Mouse (Mus musculus): ENCODE measurements around the gene Mad1l1. TPM values are rescaled to one million over a fixed set of nuclear protein-coding genes. Genes with fewer than 3 reads are reported as not detected.

Mad1l1 gene
- polyA plus RNA-seq, 2 experiments = 31.8 to 38.2 TPM

DNA sequence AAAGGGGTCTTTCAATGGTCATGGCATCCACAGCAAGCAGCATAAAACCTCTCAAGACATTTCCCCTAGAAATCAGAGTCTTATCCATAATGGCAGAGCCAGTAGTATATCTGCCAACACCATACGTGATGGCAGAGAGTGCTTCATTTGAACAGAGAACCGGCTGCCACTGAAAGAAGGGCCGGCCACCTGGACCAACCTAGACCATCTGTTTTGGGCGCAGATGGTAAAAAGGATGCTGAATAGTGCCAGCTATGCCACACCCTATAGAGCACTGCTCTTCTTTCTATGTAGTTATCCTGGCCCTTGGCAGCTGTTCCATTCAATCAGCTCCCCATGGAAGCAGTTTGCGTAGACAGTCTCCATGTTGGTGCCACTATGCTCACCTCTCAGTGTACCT, 222.6 kb downstream of the Mad1l1 start:
- WGBS = 92% methylated on average over 5 of the region's 5 CpGs
- Histone ChIP-seq H3K9me3 (ENCODE audit: control insufficient read depth, low read length) (no peaks in the 10 kb centered on the region), H3K4me1 (ENCODE audit: control insufficient read depth, insufficient read depth, low read length) (peaks cover 13% of the 10 kb centered on the region), H3K4me2 (replicated peaks; ENCODE audit: low read depth, low read length, severe bottlenecking) (no peak overlapping the region), H3K9ac (ENCODE audit: low read depth, low read length, severe bottlenecking) (no peak overlapping the region), H3K4me3 (replicated peaks; ENCODE audit: low read length) (no peak overlapping the region), H3K27ac (replicated peaks; ENCODE audit: low read depth, low read length) (no peak overlapping the region), H3K36me3 (ENCODE audit: control insufficient read depth, insufficient read depth, low read length) (no peaks in the 10 kb centered on the region), H3K27me3 (ENCODE audit: control insufficient read depth, insufficient read depth, low read length) (no peaks in the 10 kb centered on the region)
- no peak for ATAC-seq (ENCODE audit: low FRiP score, low read depth)
- no peak for DNase-seq (ENCODE audit: low spot score)
- no peak for TF ChIP-seq POLR2A (IDR thresholded peaks at IDR 0.05; ENCODE audit: borderline replicate concordance, extremely low read depth, insufficient read depth, insufficient read length)

DNA sequence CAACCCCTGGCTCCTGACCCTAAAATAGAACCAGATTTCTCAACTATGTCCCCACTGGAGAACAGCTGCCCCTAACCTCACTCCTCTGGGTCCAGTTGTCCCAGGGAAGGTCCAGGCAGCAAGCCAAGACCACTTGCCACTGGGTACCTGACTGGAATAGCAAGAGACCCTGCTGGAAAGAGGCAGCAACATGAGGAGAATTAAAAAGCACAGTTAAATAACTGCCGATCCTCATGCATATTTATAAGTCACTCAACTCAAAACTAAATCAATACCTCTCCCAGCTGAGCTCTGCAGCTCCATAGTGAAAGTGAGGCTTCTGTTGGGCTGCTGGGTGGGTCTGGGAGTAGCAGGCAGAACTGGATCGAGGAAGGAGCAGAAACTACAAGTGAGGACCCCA, 226.1 kb downstream of the Mad1l1 start:
- no peaks in the 10 kb centered on the region for H3K4me1 ChIP-seq (ENCODE audit: control insufficient read depth, insufficient read depth, low read length)
- TF ChIP-seq POLR2A (IDR thresholded peaks at IDR 0.05; ENCODE audit: borderline replicate concordance, extremely low read depth, insufficient read depth, insufficient read length) = no peak
- DNase-seq (ENCODE audit: low spot score) = no peak
- H3K4me3 ChIP-seq (replicated peaks; ENCODE audit: low read length) = no peak overlapping the region
- H3K27ac ChIP-seq (replicated peaks; ENCODE audit: low read depth, low read length) = no peak overlapping the region
- H3K27me3 ChIP-seq (ENCODE audit: control insufficient read depth, insufficient read depth, low read length) = no peaks in the 10 kb centered on the region
- H3K36me3 ChIP-seq (ENCODE audit: control insufficient read depth, insufficient read depth, low read length) = 0 out of 2 replicates have a peak, but pooled peaks cover 6% of the 10 kb centered on the region
- no peaks in the 10 kb centered on the region for H3K9me3 ChIP-seq (ENCODE audit: control insufficient read depth, low read length)
- H3K9ac ChIP-seq (ENCODE audit: low read depth, low read length, severe bottlenecking) = no peak overlapping the region
- WGBS = 85% methylated on average over 2 of the region's 2 CpGs
- no peak overlapping the region for H3K4me2 ChIP-seq (replicated peaks; ENCODE audit: low read depth, low read length, severe bottlenecking)
- ATAC-seq (ENCODE audit: low FRiP score, low read depth) = no peak

DNA sequence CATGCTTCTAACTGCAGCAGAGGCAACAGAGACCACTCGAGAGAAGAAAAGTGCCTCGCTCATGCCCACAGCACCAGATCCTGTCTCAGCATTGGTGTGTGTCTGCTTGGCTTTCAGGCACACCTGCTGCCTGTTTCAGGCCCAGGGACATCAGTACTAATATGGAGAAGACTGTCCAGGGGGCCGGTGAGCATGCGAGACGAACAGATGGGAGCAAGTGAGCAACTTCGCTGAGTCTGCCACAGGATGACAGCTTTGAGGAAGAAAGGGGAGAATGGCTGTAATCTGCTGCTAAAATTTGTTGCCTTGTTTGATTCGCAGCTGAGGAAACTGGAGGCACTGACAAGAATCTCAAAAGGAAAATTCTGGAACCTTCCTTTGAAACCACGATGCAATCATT, 227.9 kb downstream of the Mad1l1 start:
- no peak for ATAC-seq (ENCODE audit: low FRiP score, low read depth)
- Histone ChIP-seq H3K9me3 (ENCODE audit: control insufficient read depth, low read length) (no peaks in the 10 kb centered on the region), H3K36me3 (ENCODE audit: control insufficient read depth, insufficient read depth, low read length) (0 out of 2 replicates have a peak, but pooled peaks cover 9% of the 10 kb centered on the region), H3K27me3 (ENCODE audit: control insufficient read depth, insufficient read depth, low read length) (no peaks in the 10 kb centered on the region), H3K9ac (ENCODE audit: low read depth, low read length, severe bottlenecking) (no peak overlapping the region), H3K4me3 (replicated peaks; ENCODE audit: low read length) (no peak overlapping the region), H3K27ac (replicated peaks; ENCODE audit: low read depth, low read length) (no peak overlapping the region), H3K4me2 (replicated peaks; ENCODE audit: low read depth, low read length, severe bottlenecking) (no peak overlapping the region), H3K4me1 (ENCODE audit: control insufficient read depth, insufficient read depth, low read length) (no peaks in the 10 kb centered on the region)
- whole genome bisulfite sequencing = 89% methylated on average over 8 of the region's 8 CpGs
- TF ChIP-seq POLR2A (IDR thresholded peaks at IDR 0.05; ENCODE audit: borderline replicate concordance, extremely low read depth, insufficient read depth, insufficient read length) = no peak
- DNase-seq (ENCODE audit: low spot score) = no peak

DNA sequence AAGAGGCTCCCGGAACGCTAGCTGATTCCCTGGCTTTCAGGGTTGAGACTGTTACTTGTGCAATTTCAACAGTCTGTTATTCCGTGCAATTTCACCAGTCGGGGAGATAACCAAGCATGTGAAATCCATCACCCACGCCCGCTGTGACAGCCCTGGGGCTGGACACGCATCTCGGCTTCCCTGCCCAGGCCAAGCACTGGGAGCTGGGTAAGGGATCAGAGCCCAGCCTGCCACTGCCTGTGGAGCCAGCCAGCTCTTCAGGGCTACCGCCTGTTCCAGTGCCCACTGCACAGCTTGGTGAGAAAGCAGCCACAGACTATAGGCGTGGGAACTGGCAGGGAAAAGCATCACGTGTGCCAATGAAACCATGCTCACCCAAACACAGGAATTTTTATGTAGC, 229.8 kb downstream of the Mad1l1 start:
- TF ChIP-seq POLR2A (IDR thresholded peaks at IDR 0.05; ENCODE audit: borderline replicate concordance, extremely low read depth, insufficient read depth, insufficient read length) = no peak
- 75% methylated on average over 11 of the region's 11 CpGs for WGBS
- Histone ChIP-seq H3K4me1 (ENCODE audit: control insufficient read depth, insufficient read depth, low read length) (no peaks in the 10 kb centered on the region), H3K4me2 (replicated peaks; ENCODE audit: low read depth, low read length, severe bottlenecking) (no peak overlapping the region), H3K27ac (replicated peaks; ENCODE audit: low read depth, low read length) (no peak overlapping the region), H3K4me3 (replicated peaks; ENCODE audit: low read length) (no peak overlapping the region), H3K36me3 (ENCODE audit: control insufficient read depth, insufficient read depth, low read length) (0 out of 2 replicates have a peak, but pooled peaks cover 10% of the 10 kb centered on the region), H3K27me3 (ENCODE audit: control insufficient read depth, insufficient read depth, low read length) (no peaks in the 10 kb centered on the region), H3K9ac (ENCODE audit: low read depth, low read length, severe bottlenecking) (no peak overlapping the region), H3K9me3 (ENCODE audit: control insufficient read depth, low read length) (no peaks in the 10 kb centered on the region)
- DNase-seq (ENCODE audit: low spot score) (no peak), ATAC-seq (ENCODE audit: low FRiP score, low read depth) (no peak)

DNA sequence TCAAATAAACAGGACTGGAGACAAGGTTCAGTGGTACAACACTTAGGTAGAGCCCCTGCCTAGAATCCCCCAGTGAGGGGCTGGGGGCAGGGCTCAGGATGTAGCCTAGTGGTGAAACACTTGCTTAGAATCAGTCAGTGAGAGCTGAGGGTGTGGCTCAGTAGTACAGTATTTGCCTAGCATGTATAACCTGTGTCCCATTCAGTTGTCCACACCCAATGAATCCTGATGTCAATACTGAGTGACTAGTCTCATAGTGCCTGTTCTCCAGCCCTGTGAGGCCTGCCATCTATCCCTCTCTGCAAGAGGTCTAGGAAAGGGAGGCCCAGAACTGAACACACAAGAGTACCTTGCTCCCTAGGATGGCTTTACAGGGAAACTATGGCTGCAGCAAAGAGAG, 232.1 kb downstream of the Mad1l1 start:
- no peak for DNase-seq (ENCODE audit: low spot score)
- H3K4me2 ChIP-seq (replicated peaks; ENCODE audit: low read depth, low read length, severe bottlenecking) = no peak overlapping the region
- 0 out of 2 replicates have a peak, but pooled peaks cover 10% of the 10 kb centered on the region for H3K36me3 ChIP-seq (ENCODE audit: control insufficient read depth, insufficient read depth, low read length)
- no peak for ATAC-seq (ENCODE audit: low FRiP score, low read depth)
- H3K9me3 ChIP-seq (ENCODE audit: control insufficient read depth, low read length) = no peaks in the 10 kb centered on the region
- no peak overlapping the region for H3K9ac ChIP-seq (ENCODE audit: low read depth, low read length, severe bottlenecking)
- no peak overlapping the region for H3K4me3 ChIP-seq (replicated peaks; ENCODE audit: low read length)
- H3K27ac ChIP-seq (replicated peaks; ENCODE audit: low read depth, low read length) = no peak overlapping the region
- no peaks in the 10 kb centered on the region for H3K4me1 ChIP-seq (ENCODE audit: control insufficient read depth, insufficient read depth, low read length)
- TF ChIP-seq POLR2A (IDR thresholded peaks at IDR 0.05; ENCODE audit: borderline replicate concordance, extremely low read depth, insufficient read depth, insufficient read length) = no peak
- H3K27me3 ChIP-seq (ENCODE audit: control insufficient read depth, insufficient read depth, low read length) = no peaks in the 10 kb centered on the region

DNA sequence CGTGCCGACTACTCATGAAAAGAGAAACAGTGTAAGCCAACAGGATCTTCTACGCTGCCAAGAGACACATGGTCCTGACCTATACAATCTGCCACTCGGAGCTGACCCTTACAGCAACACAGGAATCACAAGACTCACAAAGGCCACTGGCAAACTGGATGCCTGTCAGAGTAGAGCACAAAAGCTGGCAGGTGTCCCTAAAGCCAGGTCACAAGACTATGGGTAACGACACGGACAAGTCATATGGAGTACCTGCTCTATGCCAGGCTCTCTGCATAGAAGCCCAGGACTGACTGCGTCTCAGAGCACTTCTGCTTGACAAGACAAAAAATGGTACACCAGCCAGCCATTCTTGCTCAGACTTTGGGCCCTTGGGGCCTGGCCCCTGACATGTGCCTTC, 234.1 kb downstream of the Mad1l1 start:
- peaks cover 4% of the 10 kb centered on the region; the same call in 1 of the 2 replicates for H3K36me3 ChIP-seq (ENCODE audit: control insufficient read depth, insufficient read depth, low read length)
- no peak for TF ChIP-seq POLR2A (IDR thresholded peaks at IDR 0.05; ENCODE audit: borderline replicate concordance, extremely low read depth, insufficient read depth, insufficient read length)
- WGBS = 96% methylated on average over 7 of the region's 7 CpGs
- H3K4me3 ChIP-seq (replicated peaks; ENCODE audit: low read length) = no peak overlapping the region
- no peak overlapping the region for H3K27ac ChIP-seq (replicated peaks; ENCODE audit: low read depth, low read length)
- DNase-seq (ENCODE audit: low spot score) (no peak), ATAC-seq (ENCODE audit: low FRiP score, low read depth) (no peak)
- H3K9me3 ChIP-seq (ENCODE audit: control insufficient read depth, low read length) = no peaks in the 10 kb centered on the region
- H3K4me1 ChIP-seq (ENCODE audit: control insufficient read depth, insufficient read depth, low read length) = peaks cover 6% of the 10 kb centered on the region; the same call in 1 of the 2 replicates
- no peak overlapping the region for H3K9ac ChIP-seq (ENCODE audit: low read depth, low read length, severe bottlenecking)
- no peaks in the 10 kb centered on the region for H3K27me3 ChIP-seq (ENCODE audit: control insufficient read depth, insufficient read depth, low read length)
- no peak overlapping the region for H3K4me2 ChIP-seq (replicated peaks; ENCODE audit: low read depth, low read length, severe bottlenecking)
